Mouse (Mus musculus): Measurements from ENCODE around the gene Clcn5.

Gene Clcn5

GRCm38 (mm10) chrX:7188311-7188807 is 130.8 kb downstream of the Clcn5 start:
- peak; percentile 16 for DNase-seq

- DNase-seq, result no peak
Observed at GRCm38 (mm10) chrX:7187455-7188310, 131.5 kb downstream of the Clcn5 start.

- DNase-seq, result no peak
Observed at GRCm38 (mm10) chrX:7170156-7170555, 149.0 kb downstream of the Clcn5 start.

- no peak for DNase-seq
Observed at GRCm38 (mm10) chrX:7168799-7169198, 150.4 kb downstream of the Clcn5 start.

GRCm38 (mm10) chrX:7157976-7158375 is 161.2 kb downstream of the Clcn5 start:
- DNase-seq, result no peak

- DNase-seq, result no peak
Observed at GRCm38 (mm10) chrX:7156026-7156732, 163.0 kb downstream of the Clcn5 start.

GRCm38 (mm10) chrX:7150129-7150528 is 169.0 kb downstream of the Clcn5 start:
- no peak for DNase-seq

GRCm38 (mm10) chrX:7146156-7146555 is 173.0 kb downstream of the Clcn5 start:
- no peak for DNase-seq

GRCm38 (mm10) chrX:7121618-7122280 is 197.4 kb downstream of the Clcn5 start:
- no peak for DNase-seq

GRCm38 (mm10) chrX:7114885-7115284 is 204.3 kb downstream of the Clcn5 start:
- no peak for DNase-seq

All from right cerebral cortex, postnatal 4 days (tissue).